Mouse (Mus musculus): ENCODE measurements around the gene Gm10778.
"Not testable (repeated sequence)": the region's sequence is repeated elsewhere in the genome, so short reads cannot be mapped to it uniquely, and the experiment has no call there.

Gene Gm10778

DNA sequence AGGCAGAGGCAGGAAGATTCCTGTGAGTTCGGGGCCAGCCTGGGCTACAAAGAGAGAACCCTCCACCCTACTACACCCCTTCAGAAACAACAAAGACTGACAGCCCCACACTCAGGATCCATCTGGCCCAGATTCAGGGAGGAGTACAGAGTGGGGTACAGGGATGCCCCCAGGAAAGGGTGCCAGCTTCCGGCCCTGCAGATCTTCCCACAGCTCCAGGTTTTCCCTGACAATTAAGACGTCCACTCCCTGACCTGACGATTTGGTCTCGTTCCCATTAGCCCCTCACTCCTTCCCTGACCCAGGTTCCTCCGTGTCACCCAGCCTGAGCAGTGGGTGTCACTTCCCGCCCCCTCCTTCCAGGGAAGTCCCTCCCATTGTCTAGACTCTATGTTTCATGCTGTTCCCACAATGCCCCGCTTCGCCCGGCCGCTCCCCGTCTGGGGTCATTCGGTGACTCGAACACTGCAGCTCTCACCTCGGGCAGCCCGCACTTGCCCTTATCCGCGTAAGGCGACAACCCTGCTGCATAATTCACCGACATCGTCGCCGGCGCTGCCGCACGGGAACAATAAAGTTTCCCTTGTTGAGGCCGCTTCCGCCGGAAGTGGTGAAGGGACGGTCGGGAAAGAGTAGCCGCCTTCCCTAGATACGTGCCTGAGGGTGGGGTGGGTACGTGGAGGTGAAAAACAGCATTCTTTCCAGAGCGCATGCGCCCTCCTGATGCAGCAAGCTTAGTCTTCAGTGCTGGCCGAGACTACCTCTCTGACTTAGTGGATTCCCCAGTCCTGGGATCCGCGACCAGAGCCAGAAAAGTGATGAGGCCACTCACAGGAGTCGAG is 21.6 kb upstream of the Gm10778 start, which contains the start of gene Sirt6:
Sirt6 (minus strand) TSS at position 804 of the 842 bp plus-strand sequence.
- in situ Hi-C loops (cut with MboI, MseI) = loop anchor here (25.0 kb wide), 2 partner anchors 360 to 1160 kb away; no protein-coding TSS in a partner anchor

DNA sequence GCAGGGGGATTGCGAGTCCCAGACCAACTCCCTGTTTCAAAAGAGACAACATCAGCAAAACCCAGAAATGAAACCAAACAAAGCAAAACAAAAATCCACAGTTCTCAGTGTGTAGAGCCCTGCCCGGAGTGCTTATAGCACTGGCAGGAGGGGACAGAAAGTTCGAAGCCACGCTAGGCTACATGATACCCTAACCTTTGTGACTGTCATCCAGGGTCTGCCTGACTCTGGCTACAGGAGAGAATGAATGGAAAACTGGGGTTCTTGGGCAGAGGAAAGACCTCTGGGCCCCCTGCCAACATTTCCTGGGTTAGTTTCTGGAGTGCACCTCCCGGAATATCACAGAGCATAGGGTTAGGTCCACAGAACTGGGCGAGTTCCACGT is 21.0 kb upstream of the Gm10778 start:
- in situ Hi-C loops (cut with MboI, MseI) = loop anchor here (25.0 kb wide), 2 partner anchors 359 to 1159 kb away; no protein-coding TSS in a partner anchor

DNA sequence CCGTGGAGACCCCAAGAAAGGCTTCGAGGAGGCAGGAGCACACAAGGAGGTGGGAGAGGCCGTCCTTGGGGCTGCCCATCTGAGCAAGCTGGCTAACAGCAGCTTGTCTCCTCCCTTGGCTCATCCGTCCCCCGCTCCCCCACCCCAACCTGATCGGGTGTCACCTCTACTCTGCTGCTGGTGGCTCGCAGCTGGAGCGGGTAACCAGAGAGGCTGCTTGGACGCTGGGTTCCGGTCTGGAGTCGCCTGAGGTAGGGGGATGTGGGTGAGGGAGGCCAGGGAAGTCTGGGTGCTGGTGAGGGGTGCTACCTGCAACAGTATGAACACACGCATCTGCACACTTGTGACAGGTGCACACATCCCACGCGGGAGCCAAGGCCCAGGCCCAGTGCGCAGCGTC is 20.5 kb upstream of the Gm10778 start, which contains the start of gene Ankrd24:
Ankrd24 (plus strand) TSS at position 151 of the 400 bp plus-strand sequence.
- in situ Hi-C loops (cut with MboI, MseI) = loop anchor here (25.0 kb wide), 2 partner anchors 359 to 1159 kb away; no protein-coding TSS in a partner anchor

DNA sequence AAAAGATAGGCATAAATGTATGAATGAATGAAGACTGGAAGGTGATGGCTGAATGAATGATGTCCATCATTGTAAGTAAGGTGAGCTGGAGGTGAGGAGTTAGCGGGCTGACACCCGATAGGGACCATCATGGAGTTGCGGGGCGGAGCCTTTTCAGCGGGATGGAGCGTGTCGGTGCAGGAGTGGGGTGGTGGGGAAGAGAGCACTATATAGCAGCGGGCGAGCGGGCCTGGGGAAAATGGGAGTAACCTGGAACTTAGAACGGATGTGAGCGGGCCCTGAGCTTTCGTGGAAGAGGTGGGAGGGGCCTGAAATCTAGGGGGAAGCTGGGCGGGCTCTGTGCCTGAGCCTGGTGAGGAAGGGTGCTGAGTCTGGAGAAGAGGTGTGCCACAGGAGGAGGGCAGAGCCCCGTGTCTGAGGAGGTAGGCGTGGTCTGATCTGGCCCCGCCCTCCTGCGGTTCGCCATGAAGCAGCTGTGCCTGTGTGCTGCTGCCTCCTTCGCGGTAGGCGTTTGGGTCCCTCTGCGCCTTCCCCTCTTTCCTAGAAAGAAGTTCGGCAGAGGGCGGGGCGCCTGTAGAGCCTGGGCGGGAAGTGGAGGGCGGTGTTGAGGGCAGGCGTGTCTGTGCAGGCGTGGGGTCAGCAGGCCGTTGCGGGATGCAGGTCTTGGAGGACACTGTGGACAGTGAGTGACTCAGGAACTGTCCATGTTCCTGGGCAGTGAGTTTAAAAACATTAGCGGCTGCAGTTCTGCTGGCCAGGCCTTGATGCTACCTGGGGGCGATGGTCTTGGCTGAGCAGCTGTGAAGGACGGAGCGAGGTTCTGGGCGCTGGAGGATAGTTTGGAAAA is 15.4 kb upstream of the Gm10778 start:
- in situ Hi-C loops (cut with MboI, MseI) = loop anchor here (25.0 kb wide), 2 partner anchors 354 to 1154 kb away; no protein-coding TSS in a partner anchor

DNA sequence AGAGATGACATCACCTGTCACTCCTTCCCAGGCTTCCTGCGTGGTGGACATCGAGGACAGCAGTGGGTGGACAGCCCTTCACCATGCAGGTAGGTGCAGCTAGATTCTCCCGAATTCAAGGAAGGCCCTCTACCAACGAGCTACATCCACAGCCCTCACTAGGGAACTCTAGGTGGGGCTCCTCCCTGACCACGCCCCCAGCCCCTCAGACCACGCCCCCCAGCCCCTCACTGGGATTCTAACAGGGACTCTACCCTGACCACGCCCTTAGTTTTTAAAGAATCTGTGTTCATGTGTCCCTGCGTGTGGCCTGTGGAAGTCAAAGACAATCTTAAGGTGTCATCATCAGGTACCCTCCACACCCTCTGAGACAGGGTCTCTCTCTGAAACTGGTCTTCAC is 12.5 kb upstream of the Gm10778 start:
- in situ Hi-C loops (cut with MboI, MseI) = loop anchor here (5.0 to 25.0 kb wide), 3 partner anchors 351 to 1151 kb away; partner anchors contain the start of gene Tdg (in 1 of the 2)

DNA sequence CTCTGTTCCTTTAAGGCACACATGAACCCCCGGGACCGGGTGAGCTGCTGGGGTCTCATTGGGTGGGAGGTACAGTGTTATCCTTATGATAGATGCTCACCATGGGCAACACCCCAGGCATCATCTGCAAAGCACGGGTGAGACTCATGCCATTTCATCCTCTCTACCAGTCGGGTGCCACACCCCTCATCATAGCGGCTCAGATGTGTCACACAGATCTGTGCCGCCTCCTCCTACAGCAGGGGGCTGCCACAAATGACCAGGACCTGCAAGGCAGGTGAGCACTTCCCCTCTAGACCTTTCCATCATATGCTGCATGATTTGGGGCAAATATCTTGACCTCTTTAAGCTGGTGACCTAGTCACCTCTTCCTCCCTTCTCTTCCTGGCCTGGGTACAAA is 10.8 kb upstream of the Gm10778 start:
- in situ Hi-C loops (cut with MboI, MseI) = loop anchor here (5.0 to 25.0 kb wide), 3 partner anchors 349 to 1149 kb away; partner anchors contain the start of gene Tdg (in 1 of the 2)

DNA sequence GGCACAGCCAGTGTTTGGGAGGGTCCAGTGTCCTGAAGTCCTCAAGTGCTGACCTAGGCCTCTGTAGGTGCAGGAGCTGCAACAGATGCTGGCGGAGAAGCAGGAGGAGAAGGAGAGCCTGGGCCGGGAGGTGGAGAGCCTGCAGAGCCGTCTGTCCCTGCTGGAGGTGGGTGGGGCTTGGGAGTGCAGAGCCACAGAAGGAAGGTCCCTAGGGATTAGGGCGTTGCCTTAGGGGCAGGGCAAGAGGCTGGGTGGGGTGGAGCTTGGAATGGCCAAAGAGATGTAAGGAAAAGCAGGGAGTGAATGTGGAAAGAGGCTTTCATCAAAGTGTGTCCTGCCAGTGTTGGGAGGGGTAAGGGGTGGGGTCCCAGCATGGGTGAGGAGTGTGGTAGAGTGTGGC is 8.0 kb upstream of the Gm10778 start:
- in situ Hi-C loops (cut with MboI, MseI) = loop anchor here (5.0 to 25.0 kb wide), 4 partner anchors 64 to 1146 kb away; partner anchors contain the start of gene Zfp433 (in 1 of the 2)

DNA sequence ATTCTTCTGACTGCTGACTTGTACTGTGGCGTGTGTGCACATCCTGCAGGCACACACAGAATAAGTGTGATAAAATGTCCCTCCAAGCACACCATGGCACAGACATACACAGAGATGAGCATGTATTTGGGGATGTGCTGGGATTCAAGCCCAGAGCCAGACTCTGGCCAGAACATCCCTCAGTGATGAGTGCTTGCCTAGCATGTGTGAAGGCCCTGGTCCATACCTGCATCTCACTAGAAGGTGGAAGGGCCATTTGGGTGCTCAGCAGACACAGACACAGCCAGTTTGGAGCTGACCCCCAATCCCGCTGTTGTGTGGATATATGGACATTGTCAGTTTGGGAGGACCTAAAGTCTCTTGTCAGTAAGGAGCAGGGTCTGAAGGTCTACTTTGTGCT is 7.3 kb upstream of the Gm10778 start:
- in situ Hi-C loops (cut with MboI, MseI) = loop anchor here (5.0 to 25.0 kb wide), 4 partner anchors 63 to 1146 kb away; partner anchors contain the start of gene Zfp433 (in 1 of the 2)

DNA sequence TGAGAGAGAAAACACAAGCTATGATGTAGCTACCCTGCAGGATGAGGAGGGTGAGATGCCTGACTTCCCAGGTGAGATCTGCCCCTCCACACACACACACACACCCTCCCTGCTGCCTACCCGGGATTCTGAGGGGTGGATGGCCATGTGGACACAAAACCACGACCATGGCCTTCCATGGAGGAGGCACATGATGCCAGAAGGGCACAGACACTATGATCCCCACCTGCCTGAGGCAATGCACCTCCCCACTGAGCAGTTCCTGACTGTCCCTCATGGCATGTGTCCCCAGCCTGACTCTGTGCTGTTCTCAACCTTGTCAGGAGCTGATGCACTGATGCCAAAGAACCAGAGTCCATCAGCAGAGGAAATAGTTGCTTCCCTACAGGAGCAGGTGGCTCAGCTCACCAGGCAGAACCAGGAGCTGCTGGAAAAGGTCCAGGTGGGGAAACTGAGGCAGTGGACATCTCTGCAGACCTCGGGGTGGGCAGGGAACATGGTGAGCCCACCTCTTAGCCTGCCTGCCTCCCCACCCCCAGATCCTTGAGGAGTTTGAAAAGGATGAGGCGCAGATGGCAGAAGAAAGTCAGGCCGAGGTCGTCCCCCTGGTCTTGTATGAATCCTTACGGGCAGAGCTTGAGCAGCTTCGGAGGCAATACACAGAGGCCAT is 6.7 kb upstream of the Gm10778 start:
- in situ Hi-C loops (cut with MboI, MseI) = loop anchor here (5.0 to 25.0 kb wide), 4 partner anchors 63 to 1145 kb away; partner anchors contain the start of gene Zfp433 (in 1 of the 2)

GRCm38 (mm10) chr10:81642648-81643448 is 6.0 kb upstream of the Gm10778 start:
- in situ Hi-C loops (cut with MboI, MseI) = loop anchor here (5.0 to 25.0 kb wide), 4 partner anchors 62 to 1144 kb away; partner anchors contain the start of gene Zfp433 (in 1 of the 2)

- in situ Hi-C loops (cut with MboI, MseI) = loop anchor here (5.0 to 25.0 kb wide), 4 partner anchors 61 to 1144 kb away; partner anchors contain the start of gene Zfp433 (in 1 of the 2)
Measured at GRCm38 (mm10) chr10:81643449-81644055, 5.3 kb upstream of the Gm10778 start.

GRCm38 (mm10) chr10:81644162-81644561 is 4.7 kb upstream of the Gm10778 start:
- in situ Hi-C loops (cut with MboI, MseI) = loop anchor here (5.0 to 25.0 kb wide), 4 partner anchors 61 to 1143 kb away; partner anchors contain the start of gene Zfp433 (in 1 of the 2)

DNA sequence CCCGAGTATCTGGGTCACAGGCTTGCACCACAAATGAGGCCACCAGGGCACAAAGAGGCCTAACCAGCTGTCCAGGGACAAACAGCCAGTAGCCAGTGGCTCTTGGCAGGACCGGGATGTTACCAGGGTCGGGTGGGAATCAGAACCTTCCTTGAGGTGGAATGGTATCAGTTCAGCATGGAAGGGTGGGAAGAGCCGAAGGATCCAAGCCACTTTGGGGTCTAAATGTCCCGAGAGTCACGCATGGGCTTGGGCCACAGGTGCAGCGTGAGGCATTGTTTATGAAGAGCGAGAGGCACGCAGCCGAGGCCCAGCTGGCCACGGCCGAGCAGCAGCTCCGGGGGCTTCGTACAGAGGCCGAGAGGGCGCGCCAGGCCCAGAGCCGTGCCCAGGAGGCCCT is 4.1 kb upstream of the Gm10778 start:
- in situ Hi-C loops (cut with MboI, MseI) = loop anchor here (5.0 to 25.0 kb wide), 4 partner anchors 60 to 1143 kb away; partner anchors contain the start of gene Zfp433 (in 1 of the 2)

GRCm38 (mm10) chr10:81645391-81645790 is 3.5 kb upstream of the Gm10778 start:
- in situ Hi-C loops (cut with MboI, MseI) = loop anchor here (10.0 to 25.0 kb wide), 3 partner anchors 59 to 1142 kb away; partner anchors contain the start of gene Zfp433 (in 1 of the 2)

- in situ Hi-C loops (cut with MboI, MseI) = loop anchor here (10.0 to 25.0 kb wide), 3 partner anchors 59 to 1141 kb away; partner anchors contain the start of gene Zfp433 (in 1 of the 2)
Measured at GRCm38 (mm10) chr10:81646015-81646555, 2.8 kb upstream of the Gm10778 start.

DNA sequence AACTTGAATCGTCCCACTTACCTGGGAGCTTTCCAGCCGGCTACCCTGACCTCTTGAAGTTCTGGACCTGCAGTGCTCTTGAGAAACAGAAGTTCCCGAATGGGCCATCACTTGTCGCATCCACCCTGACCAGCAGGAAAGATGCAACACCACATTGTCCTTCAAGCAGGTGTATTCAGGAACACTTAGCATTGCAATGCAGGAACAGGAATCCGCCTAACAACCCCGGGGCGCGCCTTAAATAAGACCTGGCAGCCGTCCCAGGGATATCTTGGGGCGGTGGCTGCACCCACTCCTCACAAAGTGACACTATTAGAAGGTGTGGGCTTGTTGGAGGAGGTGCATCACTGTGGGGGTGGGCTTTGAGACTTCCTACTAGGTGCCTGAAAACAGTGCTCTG is 6.3 kb downstream of the Gm10778 start:
- in situ Hi-C loops (cut with MboI, MseI) = loop anchor here in 1 of 2 experiments (10.0 kb wide), 1 partner anchor 60 kb away; no protein-coding TSS in a partner anchor

GRCm38 (mm10) chr10:81656174-81656573 is 7.3 kb downstream of the Gm10778 start:
- in situ Hi-C loops (cut with MboI, MseI) = loop anchor here in 1 of 2 experiments (10.0 kb wide), 1 partner anchor 59 kb away; no protein-coding TSS in a partner anchor

GRCm38 (mm10) chr10:81687114-81687513 is 38.3 kb downstream of the Gm10778 start:
- in situ Hi-C loops (cut with MboI, MseI) = not testable (repeated sequence)
